Mouse (Mus musculus) limb, embryonic 13.5 days (tissue): ENCODE results near the gene Macrod2. TPM values are rescaled to one million over a fixed set of nuclear protein-coding genes. Genes with fewer than 3 reads are reported as not detected.
"Not testable (repeated sequence)": the region's sequence is repeated elsewhere in the genome, so short reads cannot be mapped to it uniquely, and the experiment has no call there.

Experiments used
- ATAC-seq: fragments of 200-750 bp; cut with Nextera tagmentation; 2 replicates; pipeline ENCODE4 v1.8.0; 2017; ENCODE audit warnings: low read depth, moderate number of reproducible peaks, moderate TSS enrichment; ENCODE audit not compliant: low FRiP score
- H3K27ac ChIP-seq: fragments of 300-500 bp; sonication (generic); 2 replicates; pipeline ENCODE4 v1.5.1; 2015; ENCODE audit warnings: inconsistent platforms, mild to moderate bottlenecking, moderate library complexity
- H3K27me3 ChIP-seq: fragments of 300-500 bp; sonication (generic); 2 replicates; pipeline ENCODE4 v1.6.1; 2015; ENCODE audit warnings: mild to moderate bottlenecking, inconsistent platforms
- H3K36me3 ChIP-seq: fragments of 300-500 bp; sonication (generic); 2 replicates; pipeline ENCODE4 v1.6.1; 2015; ENCODE audit warnings: inconsistent platforms, mild to moderate bottlenecking, moderate library complexity
- H3K4me1 ChIP-seq: fragments of 300-500 bp; sonication (generic); 2 replicates; pipeline ENCODE4 v1.6.1; 2015; ENCODE audit warnings: inconsistent platforms
- H3K4me2 ChIP-seq: fragments of 300-500 bp; sonication (generic); replicated peaks from 2 replicates; pipeline ENCODE4 v1.6.1; 2015; ENCODE audit warnings: inconsistent platforms, mild to moderate bottlenecking, moderate library complexity
- H3K4me3 ChIP-seq: fragments of 300-500 bp; sonication (generic); 2 replicates; pipeline ENCODE4 v1.5.1; 2015; ENCODE audit warnings: moderate library complexity, mild to moderate bottlenecking, inconsistent platforms
- H3K9ac ChIP-seq: fragments of 300-500 bp; sonication (generic); 2 replicates; pipeline ENCODE4 v1.6.1; 2015; ENCODE audit warnings: mild to moderate bottlenecking, inconsistent platforms
- H3K9me3 ChIP-seq: fragments of 300-500 bp; sonication (generic); 2 replicates; pipeline ENCODE4 v1.6.1; 2016; ENCODE audit warnings: inconsistent platforms
- WGBS: fragments of 180-500 bp; shearing (Covaris S2); methylation state at CpG from one replicate; pipeline ENCODE4 v1.1.7; 2015; 5-methylcytosine and 5-hydroxymethylcytosine counted together
- polyA plus RNA-seq: library from polyadenylated mRNA; unstranded; fragments of >200 nt; fragmentation: Nextera tagmentation; extraction: Ambion mirVana; gene quantifications from 2 replicates; pipeline ENCODE4 v1.2.1, GENCODE M21; 2015

Macrod2 gene
- polyA plus RNA-seq, 1 experiment from 2014 or later, result 36.9 TPM

DNA sequence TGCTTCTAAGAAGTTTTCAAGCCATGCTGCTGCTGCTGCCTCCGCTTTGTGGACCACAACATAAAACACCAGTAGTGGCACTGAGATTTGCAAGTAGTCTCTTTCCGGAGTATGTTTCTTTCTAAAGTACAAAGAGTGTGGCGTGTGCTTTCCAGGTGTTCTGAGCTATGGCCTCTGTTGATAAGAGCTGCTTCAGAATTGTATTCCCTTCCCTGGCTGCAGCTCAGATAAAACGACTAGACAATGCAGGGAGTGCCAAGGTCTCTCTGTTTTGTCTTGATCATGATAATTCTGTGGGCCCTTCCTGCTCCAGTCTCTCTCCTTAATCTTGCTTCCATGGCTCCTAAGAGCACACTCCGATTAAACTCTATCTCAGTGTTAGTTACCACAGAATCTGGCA, 312.4 kb downstream of the Macrod2 start:
- no peak for ATAC-seq
- WGBS, result 74% methylated on average over 5 of the region's 5 CpGs
- Histone ChIP-seq H3K4me1 (peaks cover 15% of the 10 kb centered on the region), H3K27me3 (no peaks in the 10 kb centered on the region), H3K4me2 (no peak overlapping the region), H3K9ac (no peak overlapping the region), H3K9me3 (no peaks in the 10 kb centered on the region), H3K4me3 (no peak overlapping the region), H3K36me3 (no peaks in the 10 kb centered on the region), H3K27ac (no peak overlapping the region)

DNA sequence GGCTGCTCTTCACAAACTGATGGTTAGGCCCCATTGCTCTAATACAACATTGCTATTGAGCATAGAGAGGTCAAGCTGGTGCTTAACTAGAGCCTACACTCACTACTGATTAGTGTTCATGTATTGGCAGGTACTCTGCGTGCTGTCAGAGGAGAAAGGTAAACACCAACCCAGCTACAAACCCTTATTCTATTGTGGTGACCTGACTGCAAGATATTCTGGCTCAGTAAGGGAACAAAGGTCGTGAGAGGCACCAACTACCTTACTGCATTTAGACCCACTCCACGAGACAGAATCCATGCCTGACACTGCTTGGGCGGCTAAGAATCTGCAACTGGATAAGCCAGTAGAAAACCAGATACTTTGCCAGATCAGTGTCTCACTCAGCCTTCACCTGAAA, 320.7 kb downstream of the Macrod2 start:
- no peaks in the 10 kb centered on the region for H3K36me3 ChIP-seq
- no peak for ATAC-seq
- no peak overlapping the region for H3K4me3 ChIP-seq
- H3K27ac ChIP-seq, result no peak overlapping the region
- no peaks in the 10 kb centered on the region for H3K4me1 ChIP-seq
- H3K9ac ChIP-seq, result no peak overlapping the region
- H3K9me3 ChIP-seq, result no peaks in the 10 kb centered on the region
- H3K4me2 ChIP-seq, result no peak overlapping the region
- 86% methylated on average over 4 of the region's 4 CpGs for WGBS
- H3K27me3 ChIP-seq, result no peaks in the 10 kb centered on the region

DNA sequence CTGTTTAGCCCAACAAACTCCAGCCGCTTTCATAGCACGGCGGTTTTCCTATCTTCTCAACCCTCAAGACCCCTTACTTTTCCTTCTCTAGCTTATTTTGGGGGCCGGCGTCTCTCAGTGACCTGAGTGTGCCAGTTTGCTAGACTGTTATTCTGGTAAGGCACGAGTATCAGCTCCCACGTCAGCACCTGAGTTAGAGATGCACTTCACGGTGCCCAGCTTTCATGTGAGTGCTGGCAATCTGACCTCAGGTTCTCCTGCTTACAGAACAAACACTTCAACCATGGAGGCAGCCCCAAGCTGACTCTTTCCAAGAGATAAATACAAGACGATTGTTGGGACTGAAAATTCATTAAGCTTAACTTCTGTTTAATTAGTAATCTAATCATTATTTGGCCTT, 322.3 kb downstream of the Macrod2 start:
- 83% methylated on average over 9 of the region's 9 CpGs for WGBS
- Histone ChIP-seq H3K27ac (no peak overlapping the region), H3K9me3 (no peaks in the 10 kb centered on the region), H3K36me3 (no peaks in the 10 kb centered on the region), H3K9ac (no peak overlapping the region), H3K4me3 (no peak overlapping the region), H3K4me2 (no peak overlapping the region), H3K4me1 (no peaks in the 10 kb centered on the region), H3K27me3 (no peaks in the 10 kb centered on the region)
- ATAC-seq, result no peak

DNA sequence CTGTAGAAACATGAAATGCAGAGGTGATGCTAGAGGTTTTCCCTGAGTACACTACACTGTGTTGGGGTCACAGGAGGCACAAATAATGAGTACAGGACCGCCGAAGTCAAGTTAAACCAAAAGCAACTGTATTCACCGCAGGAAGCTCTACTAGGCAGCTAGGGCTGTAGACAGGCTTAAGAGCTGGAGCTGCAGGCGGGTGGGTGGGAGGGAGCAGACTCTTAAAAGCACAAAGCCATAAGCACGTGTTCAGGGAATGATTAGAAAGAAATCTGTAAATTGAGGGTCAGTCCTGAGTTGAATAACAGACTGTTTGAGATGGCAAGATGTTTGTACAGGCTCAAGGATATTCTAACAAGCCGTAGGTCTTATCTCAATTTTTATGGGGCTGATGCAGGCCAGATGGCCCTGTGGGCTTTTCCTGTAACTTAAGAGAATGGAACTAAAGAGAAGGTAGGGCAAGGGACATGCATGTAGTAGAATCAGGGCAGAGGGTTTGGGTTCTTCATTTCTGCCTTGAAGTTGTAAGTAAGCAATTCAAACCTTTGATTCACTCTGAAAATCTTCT, 337.6 kb downstream of the Macrod2 start:
- Histone ChIP-seq H3K4me2 (no peak overlapping the region), H3K27ac (no peak overlapping the region), H3K4me3 (no peak overlapping the region)

DNA sequence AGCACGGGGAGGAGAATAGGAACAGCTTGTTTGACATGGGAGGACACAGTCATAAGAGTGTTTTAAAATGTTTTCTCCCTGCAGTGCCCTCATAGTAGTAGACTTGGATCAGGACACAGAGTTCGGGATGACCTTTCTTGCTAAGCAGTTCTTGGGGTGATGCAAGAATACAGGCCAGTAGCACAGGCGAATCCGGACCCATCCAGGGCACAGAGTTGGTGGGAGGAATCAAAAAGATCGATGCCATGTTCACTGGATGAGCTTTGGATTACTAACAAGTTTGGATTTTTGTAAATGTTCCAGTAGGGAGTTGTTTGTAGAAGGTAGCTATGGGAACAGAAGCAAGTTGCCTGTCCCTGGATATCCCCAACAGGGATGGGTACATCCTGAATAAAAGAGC, 345.4 kb downstream of the Macrod2 start:
- 89% methylated on average over 5 of the region's 5 CpGs for WGBS
- no peaks in the 10 kb centered on the region for H3K27me3 ChIP-seq
- no peak for ATAC-seq

More for the DNA sequence above, 337.6 kb downstream of the Macrod2 start:
- 12% methylated on average over 6 of the region's 6 CpGs for WGBS
- Histone ChIP-seq H3K9ac (no peak overlapping the region), H3K27me3 (no peaks in the 10 kb centered on the region), H3K36me3 (no peaks in the 10 kb centered on the region), H3K9me3 (no peaks in the 10 kb centered on the region), H3K4me1 (no peaks in the 10 kb centered on the region)
- ATAC-seq, result no peak; the same call in 1 of the 2 replicates

DNA sequence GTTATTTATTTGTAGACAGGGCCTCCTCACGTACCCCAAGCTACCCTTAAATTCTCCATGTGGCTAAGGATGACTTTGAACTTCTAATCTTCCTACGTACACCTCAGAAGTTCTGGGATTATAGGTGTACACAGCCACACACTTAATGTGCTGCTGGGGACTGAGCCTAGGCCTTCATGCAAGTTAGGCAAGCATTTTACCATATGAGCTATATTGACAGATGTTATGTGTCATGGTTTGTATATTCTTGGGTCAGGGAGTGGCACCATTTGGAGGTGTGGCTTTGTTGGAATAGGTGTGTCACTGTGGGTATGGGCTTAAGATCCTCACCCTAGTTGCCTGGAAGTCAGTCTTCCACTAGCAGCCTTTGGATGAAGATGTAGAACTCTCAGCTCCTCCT, 347.8 kb downstream of the Macrod2 start:
- 39% methylated on average over 2 of the region's 2 CpGs for WGBS
- H3K9me3 ChIP-seq, H3K4me1 ChIP-seq, H3K4me2 ChIP-seq, ATAC-seq, H3K9ac ChIP-seq, H3K27me3 ChIP-seq, H3K27ac ChIP-seq, H3K36me3 ChIP-seq, H3K4me3 ChIP-seq: not testable (repeated sequence)

More for the DNA sequence above, 345.4 kb downstream of the Macrod2 start:
- H3K27ac ChIP-seq, result no peak overlapping the region
- H3K9me3 ChIP-seq, result no peaks in the 10 kb centered on the region
- H3K9ac ChIP-seq, result no peak overlapping the region
- no peaks in the 10 kb centered on the region for H3K36me3 ChIP-seq
- H3K4me1 ChIP-seq, result no peaks in the 10 kb centered on the region
- no peak overlapping the region for H3K4me2 ChIP-seq
- no peak overlapping the region for H3K4me3 ChIP-seq

DNA sequence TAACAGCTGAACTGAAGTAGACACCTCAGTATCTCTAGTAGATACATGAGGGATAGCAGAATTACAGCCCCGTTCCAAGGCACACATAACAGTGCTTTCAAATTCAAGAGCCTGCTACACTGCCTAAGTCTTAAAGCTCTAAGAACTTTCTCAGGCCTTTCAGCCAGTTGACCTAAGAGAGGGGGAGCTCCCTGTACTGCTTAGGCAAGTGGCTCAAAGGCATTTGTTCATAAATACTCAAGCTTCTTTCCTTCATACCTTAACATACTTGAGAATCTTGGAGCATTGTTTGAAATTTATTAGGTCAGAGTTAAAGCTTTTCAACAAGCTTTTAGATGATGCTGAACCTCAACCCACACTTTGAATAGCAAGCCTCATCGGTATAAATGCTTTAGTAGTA, 363.8 kb downstream of the Macrod2 start:
- no peak for ATAC-seq
- H3K36me3 ChIP-seq, result no peaks in the 10 kb centered on the region
- no peak overlapping the region for H3K9ac ChIP-seq
- no peak overlapping the region for H3K4me2 ChIP-seq
- no peaks in the 10 kb centered on the region for H3K27me3 ChIP-seq
- no peaks in the 10 kb centered on the region for H3K9me3 ChIP-seq
- H3K4me1 ChIP-seq, result no peaks in the 10 kb centered on the region
- no peak overlapping the region for H3K4me3 ChIP-seq
- 83% methylated on average over 2 of the region's 2 CpGs for WGBS
- H3K27ac ChIP-seq, result no peak overlapping the region

DNA sequence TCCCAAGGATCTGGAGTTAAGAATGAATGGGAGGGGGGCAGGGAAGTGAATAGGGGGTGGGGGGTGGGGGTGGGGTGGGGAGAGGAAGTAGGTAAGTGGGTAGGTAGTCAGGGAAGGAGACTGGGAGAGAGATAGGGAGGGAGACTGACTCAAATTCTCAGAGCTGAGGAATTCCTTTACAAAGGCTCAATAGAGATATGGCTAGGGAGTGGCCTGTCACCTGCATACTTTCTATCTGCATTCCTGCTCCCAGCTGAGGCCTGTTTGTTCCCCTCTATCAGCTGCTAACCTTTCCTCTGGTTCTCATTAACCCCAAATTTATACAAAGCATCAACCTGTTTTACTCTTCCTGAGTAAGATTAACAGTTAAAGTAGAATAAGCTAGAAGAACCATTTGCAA, 364.6 kb downstream of the Macrod2 start:
- no peaks in the 10 kb centered on the region for H3K36me3 ChIP-seq
- no peak overlapping the region for H3K27ac ChIP-seq
- H3K4me1 ChIP-seq, result no peaks in the 10 kb centered on the region
- H3K4me3 ChIP-seq, result no peak overlapping the region
- no peak for ATAC-seq
- H3K4me2 ChIP-seq, result no peak overlapping the region
- no peaks in the 10 kb centered on the region for H3K27me3 ChIP-seq
- no peak overlapping the region for H3K9ac ChIP-seq
- no peaks in the 10 kb centered on the region for H3K9me3 ChIP-seq

DNA sequence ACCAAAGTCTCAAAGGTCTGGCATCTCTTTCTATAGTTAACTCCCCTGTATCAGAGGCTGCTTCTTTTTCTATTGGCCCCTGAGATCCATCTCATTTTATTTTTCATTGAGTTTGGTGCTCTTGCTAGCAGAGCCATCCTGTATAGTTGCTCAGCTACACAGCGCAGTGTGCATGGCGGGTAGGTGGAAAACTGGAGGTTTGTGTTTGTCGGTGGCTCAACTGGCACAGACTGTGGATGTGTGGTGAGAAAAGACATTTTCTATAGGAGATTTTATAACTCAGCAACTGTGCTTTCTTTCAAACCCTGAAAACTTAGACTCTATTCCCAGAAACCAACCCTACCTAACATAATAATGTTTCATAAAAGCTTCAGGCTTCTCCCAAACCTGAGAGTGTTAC, 365.0 kb downstream of the Macrod2 start:
- 96% methylated on average over 3 of the region's 3 CpGs for WGBS

DNA sequence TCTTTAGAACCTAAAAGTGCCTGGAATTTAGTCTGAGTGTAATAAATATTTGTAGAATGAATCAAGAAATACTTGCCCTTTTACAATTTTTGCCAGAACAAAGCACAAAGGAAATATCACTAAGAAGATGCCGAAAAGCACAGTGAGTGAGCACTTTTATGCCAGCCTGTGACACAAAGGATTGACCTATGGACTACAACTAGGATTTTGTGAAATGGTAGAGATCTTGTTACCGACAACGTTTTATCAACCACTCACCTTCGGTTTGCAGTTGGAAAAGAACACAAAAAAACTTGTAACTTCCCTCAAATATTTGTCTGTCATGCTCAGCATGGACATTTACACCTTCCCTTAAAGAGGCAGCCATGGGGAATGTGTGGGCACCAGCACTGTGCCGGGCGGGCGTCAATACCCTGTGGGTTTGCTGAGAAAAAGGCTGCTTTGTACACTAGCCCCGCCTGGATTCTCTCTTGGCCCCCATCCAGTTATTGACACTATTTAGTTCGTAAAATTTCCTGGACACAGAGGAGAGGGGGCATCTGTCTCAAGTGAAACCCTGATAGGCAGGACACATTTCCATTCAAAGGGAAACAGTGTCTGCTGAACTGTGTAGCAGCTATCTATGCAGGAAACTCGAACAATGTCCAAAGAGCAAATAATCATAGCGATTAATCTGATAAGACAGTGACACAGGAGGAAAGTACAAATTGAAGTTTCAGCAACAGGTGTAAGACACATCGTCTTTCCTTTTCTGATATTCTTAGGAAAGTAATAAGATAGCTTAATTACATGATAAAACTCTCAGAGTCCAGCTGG, 368.2 kb downstream of the Macrod2 start:
- ATAC-seq, result no peak
- Histone ChIP-seq H3K4me2 (no peak overlapping the region), H3K36me3 (no peaks in the 10 kb centered on the region), H3K4me3 (no peak overlapping the region), H3K4me1 (no peaks in the 10 kb centered on the region), H3K9me3 (no peaks in the 10 kb centered on the region), H3K9ac (no peak overlapping the region), H3K27ac (no peak overlapping the region), H3K27me3 (no peaks in the 10 kb centered on the region)
- WGBS, result 75% methylated on average over 12 of the region's 12 CpGs

More for the DNA sequence above, 365.0 kb downstream of the Macrod2 start:
- H3K4me2 ChIP-seq, result no peak overlapping the region
- H3K27me3 ChIP-seq, result no peaks in the 10 kb centered on the region
- H3K4me3 ChIP-seq, result no peak overlapping the region
- H3K36me3 ChIP-seq, result no peaks in the 10 kb centered on the region
- no peaks in the 10 kb centered on the region for H3K9me3 ChIP-seq
- no peak for ATAC-seq
- no peak overlapping the region for H3K27ac ChIP-seq
- no peaks in the 10 kb centered on the region for H3K4me1 ChIP-seq
- H3K9ac ChIP-seq, result no peak overlapping the region

DNA sequence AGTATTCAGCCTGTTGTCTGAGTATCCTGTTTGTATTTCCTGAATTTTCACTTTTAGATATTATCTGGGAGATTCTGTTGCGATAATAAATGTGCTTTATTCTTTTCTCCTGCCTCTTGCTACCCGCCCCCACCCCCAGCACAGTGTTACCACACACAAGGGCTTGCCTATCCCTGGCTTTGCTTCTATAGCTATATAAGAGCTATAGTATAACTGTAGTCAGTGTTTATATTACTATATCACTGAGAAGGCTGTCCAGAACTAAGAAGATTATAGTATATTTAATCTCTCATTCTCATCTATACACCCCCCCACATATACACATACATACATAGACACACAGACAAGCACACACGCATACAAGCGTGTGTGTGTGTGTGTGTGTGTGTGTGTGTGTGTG, 374.4 kb downstream of the Macrod2 start:
- no peaks in the 10 kb centered on the region for H3K9me3 ChIP-seq
- H3K4me3 ChIP-seq, result no peak overlapping the region
- no peaks in the 10 kb centered on the region for H3K36me3 ChIP-seq
- ATAC-seq, result no peak
- no peak overlapping the region for H3K4me2 ChIP-seq
- 87% methylated on average over 4 of the region's 4 CpGs for WGBS
- no peaks in the 10 kb centered on the region for H3K4me1 ChIP-seq
- H3K9ac ChIP-seq, result no peak overlapping the region
- no peak overlapping the region for H3K27ac ChIP-seq
- no peaks in the 10 kb centered on the region for H3K27me3 ChIP-seq

DNA sequence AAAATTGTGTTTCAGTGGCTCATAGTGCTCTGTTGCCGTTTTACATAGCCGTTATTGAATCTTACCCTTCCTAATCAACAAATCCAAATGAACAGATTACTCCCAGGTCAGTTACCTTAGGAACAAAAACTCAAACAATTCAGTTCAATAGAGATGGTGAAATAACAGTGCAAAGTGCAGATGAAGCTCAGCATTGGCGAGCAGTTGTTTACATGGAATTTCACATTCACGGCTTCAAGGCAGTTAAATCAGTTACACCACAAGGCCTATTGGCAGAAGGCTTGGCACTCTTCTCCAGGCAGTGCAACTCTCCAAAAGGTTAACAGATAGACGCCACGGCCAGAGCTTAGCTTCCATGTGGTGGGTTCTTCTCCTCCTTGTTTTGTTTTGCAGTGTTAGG, 377.7 kb downstream of the Macrod2 start:
- Histone ChIP-seq H3K4me3 (no peak overlapping the region), H3K9me3 (no peaks in the 10 kb centered on the region), H3K27ac (no peak overlapping the region), H3K27me3 (no peaks in the 10 kb centered on the region), H3K4me2 (no peak overlapping the region), H3K36me3 (no peaks in the 10 kb centered on the region), H3K4me1 (no peaks in the 10 kb centered on the region), H3K9ac (no peak overlapping the region)
- 90% methylated on average over 6 of the region's 6 CpGs for WGBS
- no peak for ATAC-seq

DNA sequence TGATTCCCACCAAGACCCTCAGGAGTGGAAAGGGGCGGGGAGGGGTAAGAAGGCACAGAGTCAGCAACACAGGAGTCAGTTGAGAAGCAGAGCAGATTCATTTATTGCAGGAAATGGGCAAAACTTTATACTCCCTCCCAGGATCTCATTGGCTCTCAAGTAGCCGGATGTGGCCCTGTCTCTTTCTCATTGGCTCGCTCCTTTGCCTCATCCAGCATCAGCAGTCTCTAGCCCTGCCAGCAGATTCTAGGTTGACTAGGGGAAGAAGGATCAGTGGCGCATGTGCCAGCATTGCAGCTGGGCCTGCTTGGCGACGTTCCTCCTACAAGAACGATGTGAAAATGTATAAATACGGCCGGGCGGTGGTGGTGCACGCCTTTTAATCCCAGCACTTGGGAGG, 378.3 kb downstream of the Macrod2 start:
- 93% methylated on average over 11 of the region's 11 CpGs for WGBS
- no peak overlapping the region for H3K4me2 ChIP-seq
- H3K4me3 ChIP-seq, result no peak overlapping the region
- no peaks in the 10 kb centered on the region for H3K27me3 ChIP-seq
- no peaks in the 10 kb centered on the region for H3K9me3 ChIP-seq
- no peaks in the 10 kb centered on the region for H3K4me1 ChIP-seq
- H3K9ac ChIP-seq, result no peak overlapping the region
- no peak overlapping the region for H3K27ac ChIP-seq
- H3K36me3 ChIP-seq, result no peaks in the 10 kb centered on the region
- ATAC-seq, result no peak
